Mouse (Mus musculus): Measurements from ENCODE around the gene Mvb12a.

DNA sequence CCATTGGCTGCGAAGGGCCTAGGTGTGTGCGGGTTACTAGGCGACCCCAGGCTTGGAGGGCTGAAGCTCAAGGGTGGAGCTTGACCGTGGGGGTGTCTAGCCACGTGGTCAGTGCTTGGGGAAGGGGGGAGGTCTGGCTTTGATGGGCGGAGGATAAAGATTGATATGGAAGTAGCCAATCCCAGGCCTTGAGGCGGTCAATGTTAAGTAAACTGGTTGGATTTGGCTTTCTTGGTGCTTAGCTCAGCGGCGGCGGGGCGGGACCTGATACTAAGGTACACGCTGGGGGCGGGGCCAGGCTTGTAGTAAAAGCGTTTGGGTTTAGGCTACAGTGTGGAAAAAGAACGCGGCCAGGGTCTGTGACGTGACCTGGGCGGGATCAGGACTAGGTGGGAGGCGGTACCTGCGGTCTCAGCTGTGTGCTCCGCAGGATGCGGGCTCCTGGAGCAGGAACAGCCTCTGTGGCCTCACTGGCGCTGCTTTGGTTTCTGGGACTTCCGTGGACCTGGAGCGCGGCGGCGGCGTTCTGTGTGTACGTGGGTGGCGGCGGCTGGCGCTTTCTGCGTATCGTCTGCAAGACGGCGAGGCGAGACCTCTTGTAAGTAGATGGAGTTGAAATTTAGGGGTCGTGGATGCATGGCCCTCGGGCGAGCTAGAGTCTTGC, 27.7 kb downstream of the Mvb12a start:
- TF ChIP-seq CTCF (IDR thresholded peaks at IDR 0.05; ENCODE audit: low read depth): no peak
- TF ChIP-seq EP300 (IDR thresholded peaks at IDR 0.05; ENCODE audit: low read depth): peak; percentile 48; the same call in 1 of the 2 replicates

Data from liver, postnatal 0 days (tissue).